ENCODE assay signal across 8 mouse cellular contexts in genomic region chr8:44936481-44936961, GRCm38 (mm10). TPM values are rescaled to one million over a fixed set of nuclear protein-coding genes. Genes with fewer than 3 reads are reported as not detected.
DNase-seq lines count a peak whose midpoint lies in the region; ATAC-seq and TF ChIP-seq lines count a peak whose summit lies in the region.

No protein-coding gene starts in this region.

- peak overlapping the region; percentile 84 for H3K9ac ChIP-seq in heart, embryonic 11.5 days (ENCODE audit: low read depth, low read length)
- H3K9ac ChIP-seq in midbrain, embryonic 11.5 days (ENCODE audit: low read length) = peak overlapping the region; percentile 81

- H3K27ac ChIP-seq in heart, embryonic 11.5 days (ENCODE audit: low read depth, low read length) = peak overlapping the region; percentile 83
- 0 out of 2 replicates have a peak overlapping the region, but pooled peaks have one; percentile 49 for H3K27ac ChIP-seq in midbrain, embryonic 11.5 days (ENCODE audit: low read depth, low read length)
- no peak overlapping the region for H3K27ac ChIP-seq in thymus, adult 2 months (ENCODE audit: control insufficient read depth, insufficient read depth, low read length)

- no peaks in the 10 kb centered on the region for H3K27me3 ChIP-seq in heart, embryonic 11.5 days (ENCODE audit: control insufficient read depth, insufficient read depth, low read length)
- no peaks in the 10 kb centered on the region for H3K27me3 ChIP-seq in midbrain, embryonic 11.5 days (ENCODE audit: control insufficient read depth, insufficient read depth, low read length)
- H3K27me3 ChIP-seq in thymus, adult 2 months (ENCODE audit: control insufficient read depth, insufficient read depth, low read length) = peaks cover 3% of the 10 kb centered on the region; the same call in 1 of the 2 replicates

- intact Hi-C loops in heart, postnatal 14 days (cut with DNase I) = loop anchor here (5.0 kb wide), 1 partner anchor 244 kb away; no protein-coding TSS in a partner anchor

- no peak for TF ChIP-seq CTCF in thymus, adult 2 months (IDR thresholded peaks at IDR 0.05; ENCODE audit: borderline replicate concordance, control insufficient read depth, extremely low read depth, insufficient read depth, low read length, poor library complexity)

- peak overlapping the region; percentile 72 for H3K4me3 ChIP-seq in heart, embryonic 11.5 days (ENCODE audit: low read depth, low read length)
- H3K4me3 ChIP-seq in midbrain, embryonic 11.5 days (ENCODE audit: low read depth, low read length) = peak overlapping the region; percentile 62
- no peak overlapping the region for H3K4me3 ChIP-seq in thymus, adult 2 months (ENCODE audit: control insufficient read depth, insufficient read depth, low read length)

- H3K36me3 ChIP-seq in heart, embryonic 11.5 days (ENCODE audit: control insufficient read depth, insufficient read depth, low read length) = peaks cover 2% of the 10 kb centered on the region
- H3K36me3 ChIP-seq in midbrain, embryonic 11.5 days (ENCODE audit: control insufficient read depth, insufficient read depth, low read length) = no peaks in the 10 kb centered on the region
- no peaks in the 10 kb centered on the region for H3K36me3 ChIP-seq in thymus, adult 2 months (ENCODE audit: control insufficient read depth, insufficient read depth, low read length)

- peak overlapping the region; percentile 83 for H3K4me2 ChIP-seq in heart, embryonic 11.5 days
- H3K4me2 ChIP-seq in midbrain, embryonic 11.5 days = peak overlapping the region; percentile 81

- DNase-seq in heart, postnatal 14 days = no peak
- DNase-seq in NIH3T3 (ENCODE audit: low read depth) = peak; percentile 42
- DNase-seq in forelimb bud, embryonic 11.5 days (ENCODE audit: low read depth, low spot score) = peak; percentile 68
- peak; percentile 95 for DNase-seq in midbrain, embryonic 11.5 days (ENCODE audit: low spot score, missing footprints)
- DNase-seq in thymus, adult 2 months = no peak
- DNase-seq in testis, postnatal 14 days (ENCODE audit: low spot score) = no peak

- WGBS in heart, embryonic 11.5 days (ENCODE audit: insufficient replicate concordance) = 0% methylated on average over 16 of the region's 16 CpGs
- under 1% methylated on average over 16 of the region's 16 CpGs for WGBS in midbrain, embryonic 11.5 days
- 8% methylated on average over 16 of the region's 16 CpGs for WGBS in thymus, adult 2 months

- TF ChIP-seq POLR2A in thymus, adult 2 months (IDR thresholded peaks at IDR 0.05; ENCODE audit: control insufficient read depth, extremely low read depth, insufficient read depth, low read length, poor library complexity) = no peak

- H3K4me1 ChIP-seq in heart, embryonic 11.5 days (ENCODE audit: control insufficient read depth, insufficient read depth, low read length) = peaks cover 4% of the 10 kb centered on the region
- H3K4me1 ChIP-seq in midbrain, embryonic 11.5 days (ENCODE audit: control insufficient read depth, insufficient read depth, low read length) = peaks cover 5% of the 10 kb centered on the region; the same call in 1 of the 2 replicates
- no peaks in the 10 kb centered on the region for H3K4me1 ChIP-seq in thymus, adult 2 months (replicated peaks; ENCODE audit: control insufficient read depth, insufficient read depth, low read length)

- H3K9me3 ChIP-seq in heart, embryonic 11.5 days (replicated peaks; ENCODE audit: control insufficient read depth, low read length) = no peaks in the 10 kb centered on the region
- H3K9me3 ChIP-seq in midbrain, embryonic 11.5 days (ENCODE audit: control insufficient read depth, low read length) = no peaks in the 10 kb centered on the region

- no peak for ATAC-seq in heart, embryonic 11.5 days (replicated peaks; ENCODE audit: insufficient number of reproducible peaks, low FRiP score, low TSS enrichment)
- no peak for ATAC-seq in midbrain, embryonic 11.5 days (ENCODE audit: low FRiP score)
- no peak for ATAC-seq in granulocyte monocyte progenitor cell, adult 5-6 weeks (replicated peaks; ENCODE audit: poor library complexity, severe bottlenecking)

RNA-seq across cellular contexts. Expression of gene Fat1, which starts 1.3 kb away (rescaled TPM):
- 20.2 and 23.7 TPM in 2 replicates for polyA plus RNA-seq in heart, embryonic 11.5 days (2014; fragmentation: Nextera tagmentation; extraction: Ambion mirVana)
- 10 to 100 TPM; 23.6 to 24.9 TPM for total RNA-seq in heart, postnatal 14 days (2021)
- 23.1 and 25.1 TPM in 2 replicates for polyA plus RNA-seq in midbrain, embryonic 11.5 days (2014; fragmentation: Nextera tagmentation; extraction: Ambion mirVana)
- not detected in 2 replicates for total RNA-seq in granulocyte monocyte progenitor cell, adult 5-6 weeks (2014; fragmentation: Nextera tagmentation)
- total RNA-seq in granulocyte monocyte progenitor cell, adult 5-6 weeks (2017) = not detected in 2 replicates
- 7.7 and 10.2 TPM in 2 replicates for polyA plus RNA-seq in thymus, adult 2 months (2012; rRNA removed)

Comparison
In these comparisons a context has a peak if more than half of its experiments do, and no peak if none do; other contexts are left out.
1. DNase-seq: peak in NIH3T3 (single experiment), forelimb bud, embryonic 11.5 days (single experiment) and midbrain, embryonic 11.5 days (single experiment); none in heart, postnatal 14 days (0 of 2), thymus, adult 2 months (single experiment) and testis, postnatal 14 days (single experiment).